26 mouse cellular contexts compared by ENCODE assay signal in the genomic region with DNA sequence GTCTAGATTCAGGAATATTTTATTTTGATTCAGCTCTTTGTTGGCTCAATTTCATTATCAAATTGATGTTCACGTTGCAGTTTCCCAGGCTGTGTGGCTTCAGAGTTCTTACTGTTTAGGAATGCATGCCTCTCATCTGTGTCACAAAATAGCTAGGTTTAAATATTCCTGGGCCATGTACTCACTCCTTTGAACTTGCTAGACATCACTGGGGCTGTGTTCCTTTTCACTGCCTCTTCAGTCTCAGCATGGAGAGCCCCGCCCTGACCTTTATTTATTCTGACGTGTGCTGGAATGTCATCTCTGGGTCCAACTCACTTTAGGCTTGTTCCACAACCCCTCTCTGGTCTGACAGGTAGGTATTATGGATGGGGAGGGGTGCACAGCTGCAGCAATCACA.
A peak's percentile ranks its signal among the peaks of the same experiment; 100 is the strongest.
DNase-seq lines count a peak whose midpoint lies in the region; ATAC-seq and TF ChIP-seq lines count a peak whose summit lies in the region.
"Had no signal": no experiment of that assay in that cellular context is flagged by ENCODE, and none has a peak within 500 bp of the region (broad histone marks: within the 10 kb centered on the region; RNA-seq: fewer than 3 reads in every experiment).

No protein-coding gene starts in this region.

- ATAC-seq in embryonic facial prominence, embryonic 13.5 days (ENCODE audit: insufficient number of reproducible peaks, insufficient read depth, low FRiP score, low TSS enrichment, low read depth) = no peak
- ATAC-seq in stomach, postnatal 0 days (ENCODE audit: low FRiP score, low TSS enrichment) = no peak
- ATAC-seq: activated CD4-positive, CD25-positive, alpha-beta regulatory T cell, adult 4 months; CD4-positive, CD25-positive, alpha-beta regulatory T cell, adult 4 months; forebrain, embryonic 13.5 days; forebrain, embryonic 16.5 days had no signal

- no peak overlapping the region for H3K4me3 ChIP-seq in embryonic facial prominence, embryonic 13.5 days
- H3K4me3 ChIP-seq in embryonic facial prominence, embryonic 10.5 days = no peak overlapping the region
- no peak overlapping the region for H3K4me3 ChIP-seq in stomach, postnatal 0 days (ENCODE audit: low read depth, low read length)
- H3K4me3 ChIP-seq: embryonic facial prominence, embryonic 15.5 days; forebrain, embryonic 10.5 days; forebrain, embryonic 13.5 days; gastrocnemius, adult 2 months; hindbrain, embryonic 12.5 days; hindbrain, embryonic 15.5 days had no signal

- no peaks in the 10 kb centered on the region for H3K9me3 ChIP-seq in embryonic facial prominence, embryonic 13.5 days
- H3K9me3 ChIP-seq in embryonic facial prominence, embryonic 10.5 days = no peaks in the 10 kb centered on the region
- no peaks in the 10 kb centered on the region for H3K9me3 ChIP-seq in stomach, postnatal 0 days (ENCODE audit: control insufficient read depth, low read length)
- H3K9me3 ChIP-seq: embryonic facial prominence, embryonic 15.5 days; forebrain, embryonic 10.5 days; forebrain, embryonic 13.5 days; hindbrain, embryonic 12.5 days; hindbrain, embryonic 15.5 days had no signal

- 0 out of 2 replicates have a peak overlapping the region, but pooled peaks have one; percentile 23 for H3K27ac ChIP-seq in embryonic facial prominence, embryonic 13.5 days
- H3K27ac ChIP-seq in embryonic facial prominence, embryonic 10.5 days (replicated peaks) = no peak overlapping the region
- H3K27ac ChIP-seq in stomach, postnatal 0 days (replicated peaks) = 0 out of 2 replicates have a peak overlapping the region, but pooled peaks have one; percentile 4
- H3K27ac ChIP-seq: embryonic facial prominence, embryonic 15.5 days; forebrain, embryonic 10.5 days; forebrain, embryonic 13.5 days; gastrocnemius, adult 2 months; hindbrain, embryonic 12.5 days; hindbrain, embryonic 15.5 days had no signal

- no peak overlapping the region for H3K4me2 ChIP-seq in embryonic facial prominence, embryonic 13.5 days
- H3K4me2 ChIP-seq in stomach, postnatal 0 days (replicated peaks; ENCODE audit: low read depth) = no peak overlapping the region
- H3K4me2 ChIP-seq: embryonic facial prominence, embryonic 15.5 days; forebrain, embryonic 13.5 days; heart, embryonic 11.5 days; hindbrain, embryonic 12.5 days; hindbrain, embryonic 15.5 days had no signal

- no peak for DNase-seq in embryonic facial prominence, embryonic 10.5 days (ENCODE audit: low spot score)
- DNase-seq in 3T3-L1 (ENCODE audit: low read depth, low spot score) = peak; percentile 46
- peak; percentile 44 for DNase-seq in R1 (ENCODE audit: low read depth, low spot score)
- DNase-seq in stomach, postnatal 0 days (ENCODE audit: low spot score) = no peak
- DNase-seq in frontal cortex, postnatal 36 days (ENCODE audit: low spot score in 2 of 2) = no peak
- no peak for DNase-seq in B cell, adult 2 months
- DNase-seq: adrenal gland, adult 8-10 months; adrenal gland, postnatal 25 days; cerebellum, adult 11-12 months; cerebellum, adult 8-10 months; cerebellum, postnatal 10 days; cerebellum, postnatal 36 days; embryo, embryonic 11 days; gastrocnemius, adult 2 months; gastrocnemius, postnatal 14 days; heart, adult 11 months had no signal

- no peak for TF ChIP-seq CTCF in stomach, postnatal 0 days (IDR thresholded peaks at IDR 0.05; ENCODE audit: low read depth)

- peaks cover 9% of the 10 kb centered on the region for H3K36me3 ChIP-seq in embryonic facial prominence, embryonic 13.5 days
- peaks cover 19% of the 10 kb centered on the region for H3K36me3 ChIP-seq in embryonic facial prominence, embryonic 10.5 days (replicated peaks)
- H3K36me3 ChIP-seq in stomach, postnatal 0 days (ENCODE audit: control insufficient read depth, insufficient read depth, low read length) = no peaks in the 10 kb centered on the region
- H3K36me3 ChIP-seq: forebrain, embryonic 10.5 days; hindbrain, embryonic 12.5 days had no signal

- H3K4me1 ChIP-seq in embryonic facial prominence, embryonic 13.5 days = peaks cover 10% of the 10 kb centered on the region
- H3K4me1 ChIP-seq in embryonic facial prominence, embryonic 10.5 days = peaks cover 5% of the 10 kb centered on the region; the same call in 1 of the 2 replicates
- H3K4me1 ChIP-seq in stomach, postnatal 0 days (replicated peaks; ENCODE audit: control insufficient read depth, insufficient read depth) = peaks cover 2% of the 10 kb centered on the region; the same call in 1 of the 2 replicates
- H3K4me1 ChIP-seq: forebrain, embryonic 10.5 days; hindbrain, embryonic 12.5 days; hindbrain, embryonic 15.5 days had no signal

- H3K9ac ChIP-seq in embryonic facial prominence, embryonic 13.5 days = no peak overlapping the region
- H3K9ac ChIP-seq in stomach, postnatal 0 days (ENCODE audit: low read length) = no peak overlapping the region
- H3K9ac ChIP-seq: embryonic facial prominence, embryonic 15.5 days; forebrain, embryonic 13.5 days; hindbrain, embryonic 12.5 days; hindbrain, embryonic 15.5 days had no signal

- 54% methylated on average over 3 of the region's 3 CpGs for WGBS in embryonic facial prominence, embryonic 13.5 days
- 74% methylated on average over 3 of the region's 3 CpGs for WGBS in embryonic facial prominence, embryonic 10.5 days
- whole genome bisulfite sequencing in stomach, postnatal 0 days = 38% methylated on average over 3 of the region's 3 CpGs

- TF ChIP-seq EP300 in stomach, postnatal 0 days (optimal IDR thresholded peaks at IDR 0.05) = no peak

- no peaks in the 10 kb centered on the region for H3K27me3 ChIP-seq in embryonic facial prominence, embryonic 13.5 days
- H3K27me3 ChIP-seq in embryonic facial prominence, embryonic 10.5 days (replicated peaks; ENCODE audit: low read depth, poor library complexity, severe bottlenecking) = no peaks in the 10 kb centered on the region
- H3K27me3 ChIP-seq in stomach, postnatal 0 days (ENCODE audit: control insufficient read depth, insufficient read depth, low read length) = no peaks in the 10 kb centered on the region
- H3K27me3 ChIP-seq: embryonic facial prominence, embryonic 15.5 days; forebrain, embryonic 13.5 days; hindbrain, embryonic 12.5 days; hindbrain, embryonic 15.5 days had no signal

Comparison
In these comparisons a context has a peak if more than half of its experiments do, and no peak if none do; other contexts are left out.
1. DNase-seq: peak in 3T3-L1 (single experiment) and R1 (single experiment); none in embryonic facial prominence, embryonic 10.5 days (single experiment), stomach, postnatal 0 days (single experiment), frontal cortex, postnatal 36 days (0 of 2) and B cell, adult 2 months (0 of 2).